Mouse (Mus musculus) layer of hippocampus, postnatal 14 days (tissue): ENCODE measurements around the gene Slc25a24. TPM values are rescaled to one million over a fixed set of nuclear protein-coding genes. Genes with fewer than 3 reads are reported as not detected.

Experiments used
- DNase-seq, 2 experiments: peaks; one replicate each; pipeline ENCODE4 v3.0.0; 2021 to 2022; ENCODE audit warnings: low spot score in 2 of 2, mixed read lengths in 1 of 2
- long read RNA-seq, 2 experiments: library from polyadenylated mRNA; stranded (forward); transcript quantifications; one replicate each; pipeline ENCODE4 v2.0.0; 2021
- total RNA-seq, 2 experiments: library from RNA; stranded (reverse); gene quantifications; 2 replicates each; pipeline ENCODE4 v1.2.3; 2021

Gene Slc25a24
- 1 to 10 TPM; 4.1 to 4.3 TPM for total RNA-seq
- long read RNA-seq, experiment 1, partial matches to known transcripts: 0 of 1 reads
- long read RNA-seq, experiment 1, other reads (novel, unspliced or antisense): 1 of 1 reads
- long read RNA-seq, experiment 2: 0 reads

GRCm38 (mm10) chr3:109122641-109123530 is at the start of gene Slc25a24:
TSS of gene Slc25a24 (plus strand) at chr3:109123149.
- DNase-seq: peak; percentile 10 to 37

- no peak for DNase-seq
Observed at GRCm38 (mm10) chr3:109080169-109080568, 42.8 kb upstream of the Slc25a24 start, which contains the start of gene Slc25a54. TSS of gene Slc25a54 (plus strand) at chr3:109080469.

GRCm38 (mm10) chr3:109084418-109084817 is 38.5 kb upstream of the Slc25a24 start:
- DNase-seq: no peak

GRCm38 (mm10) chr3:109088460-109088859 is 34.5 kb upstream of the Slc25a24 start:
- no peak for DNase-seq

- DNase-seq: no peak
Observed at GRCm38 (mm10) chr3:109104702-109105101, 18.2 kb upstream of the Slc25a24 start.

GRCm38 (mm10) chr3:109117136-109117535 is 5.8 kb upstream of the Slc25a24 start:
- no peak for DNase-seq

- no peak for DNase-seq
Observed at GRCm38 (mm10) chr3:109119562-109119961, 3.4 kb upstream of the Slc25a24 start.

- DNase-seq: peak in 1 of 2 experiments; percentile 25
Observed at GRCm38 (mm10) chr3:109119973-109120372, 3.0 kb upstream of the Slc25a24 start.

GRCm38 (mm10) chr3:109123531-109123981 is 607 bp downstream of the Slc25a24 start:
- DNase-seq: no peak

- DNase-seq: no peak
Observed at GRCm38 (mm10) chr3:109124091-109124490, 1.1 kb downstream of the Slc25a24 start.

- DNase-seq: no peak
Observed at GRCm38 (mm10) chr3:109125531-109125930, 2.6 kb downstream of the Slc25a24 start.

- DNase-seq: no peak
Observed at GRCm38 (mm10) chr3:109129768-109130167, 6.8 kb downstream of the Slc25a24 start.

GRCm38 (mm10) chr3:109132966-109133365 is 10.0 kb downstream of the Slc25a24 start:
- no peak for DNase-seq

- no peak for DNase-seq
Observed at GRCm38 (mm10) chr3:109134036-109134435, 11.1 kb downstream of the Slc25a24 start.

GRCm38 (mm10) chr3:109135352-109135751 is 12.4 kb downstream of the Slc25a24 start:
- no peak for DNase-seq

GRCm38 (mm10) chr3:109152561-109152960 is 29.6 kb downstream of the Slc25a24 start:
- no peak for DNase-seq

- DNase-seq: no peak
Observed at GRCm38 (mm10) chr3:109153410-109153809, 30.5 kb downstream of the Slc25a24 start.

GRCm38 (mm10) chr3:109155926-109156669 is 33.1 kb downstream of the Slc25a24 start:
- no peak for DNase-seq

- DNase-seq: no peak
Observed at GRCm38 (mm10) chr3:109157481-109157880, 34.5 kb downstream of the Slc25a24 start.

- DNase-seq: no peak
Observed at GRCm38 (mm10) chr3:109164088-109164487, 41.1 kb downstream of the Slc25a24 start.

- DNase-seq: no peak
Observed at GRCm38 (mm10) chr3:109164644-109165043, 41.7 kb downstream of the Slc25a24 start.
